Mouse (Mus musculus) T-helper 1 cell (primary cell): Measurements from ENCODE around the gene Dis3l.
"Not testable (repeated sequence)": the region's sequence is repeated elsewhere in the genome, so short reads cannot be mapped to it uniquely, and the experiment has no call there.

Experiments
- in situ Hi-C: fragments of 300-600 bp; cut with MboI, MseI; formaldehyde crosslinking; loops from one replicate; pipeline ENCODE4 v1.15.1; 2025; ENCODE audit warnings: high pct_unique_total_duplicates

Gene Dis3l

GRCm38 (mm10) chr9:64335825-64336224 is 5.3 kb downstream of the Dis3l start:
- in situ Hi-C loops: loop anchor here (25.0 kb wide), 1 partner anchor 601 kb away; no protein-coding TSS in a partner anchor

GRCm38 (mm10) chr9:64323976-64324375 is 17.1 kb downstream of the Dis3l start:
- in situ Hi-C loops: no loop called here

- in situ Hi-C loops: no loop called here
Measured at GRCm38 (mm10) chr9:64316986-64317385, 24.1 kb downstream of the Dis3l start.

GRCm38 (mm10) chr9:64314696-64315095 is 26.4 kb downstream of the Dis3l start:
- in situ Hi-C loops: no loop called here

GRCm38 (mm10) chr9:64312128-64312527 is 29.0 kb downstream of the Dis3l start:
- in situ Hi-C loops: no loop called here

DNA sequence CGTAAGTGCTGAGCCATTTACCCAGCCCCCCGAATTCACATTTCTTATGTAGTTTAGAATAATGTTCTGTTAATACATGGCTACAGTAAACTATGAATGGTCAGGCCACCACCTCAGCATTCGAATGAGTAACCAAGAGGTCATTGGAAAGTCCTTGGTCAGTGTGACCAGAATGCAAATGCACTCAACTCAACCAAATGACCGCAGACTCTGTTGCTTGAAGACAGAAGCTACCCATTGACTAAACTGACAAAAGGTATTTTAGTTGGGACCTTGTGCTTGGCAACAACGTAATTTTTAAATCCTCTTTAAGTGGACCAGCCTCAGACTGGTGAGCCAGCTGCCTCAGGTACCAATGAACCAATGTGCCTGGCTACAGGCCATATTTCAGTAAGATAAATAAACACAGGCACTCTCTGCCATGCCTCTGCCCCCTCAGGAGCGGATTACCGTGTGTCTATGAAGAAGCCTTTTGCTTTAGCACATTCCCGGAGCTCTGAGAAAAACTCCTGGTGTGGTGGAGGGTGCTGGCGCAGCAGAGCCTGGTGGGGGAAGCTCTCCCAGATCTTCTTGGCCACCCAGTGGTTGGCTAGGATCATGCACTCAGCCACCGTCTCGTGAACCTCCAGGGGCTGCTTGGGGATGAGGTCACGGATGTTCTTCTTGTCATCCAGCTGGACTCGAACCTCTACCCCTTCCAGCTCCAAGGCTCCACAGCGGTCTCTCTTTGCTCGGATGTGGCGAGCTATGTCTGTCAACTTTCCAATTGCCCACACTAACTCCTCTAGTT is 29.9 kb downstream of the Dis3l start:
- in situ Hi-C loops: no loop called here

- in situ Hi-C loops: no loop called here
Measured at GRCm38 (mm10) chr9:64306476-64307312, 34.4 kb downstream of the Dis3l start.

GRCm38 (mm10) chr9:64303086-64303485 is 38.0 kb downstream of the Dis3l start:
- in situ Hi-C loops: not testable (repeated sequence)

- in situ Hi-C loops: no loop called here
Measured at GRCm38 (mm10) chr9:64282404-64282987, 58.6 kb downstream of the Dis3l start.

GRCm38 (mm10) chr9:64281781-64282178 is 59.3 kb downstream of the Dis3l start:
- in situ Hi-C loops: no loop called here

DNA sequence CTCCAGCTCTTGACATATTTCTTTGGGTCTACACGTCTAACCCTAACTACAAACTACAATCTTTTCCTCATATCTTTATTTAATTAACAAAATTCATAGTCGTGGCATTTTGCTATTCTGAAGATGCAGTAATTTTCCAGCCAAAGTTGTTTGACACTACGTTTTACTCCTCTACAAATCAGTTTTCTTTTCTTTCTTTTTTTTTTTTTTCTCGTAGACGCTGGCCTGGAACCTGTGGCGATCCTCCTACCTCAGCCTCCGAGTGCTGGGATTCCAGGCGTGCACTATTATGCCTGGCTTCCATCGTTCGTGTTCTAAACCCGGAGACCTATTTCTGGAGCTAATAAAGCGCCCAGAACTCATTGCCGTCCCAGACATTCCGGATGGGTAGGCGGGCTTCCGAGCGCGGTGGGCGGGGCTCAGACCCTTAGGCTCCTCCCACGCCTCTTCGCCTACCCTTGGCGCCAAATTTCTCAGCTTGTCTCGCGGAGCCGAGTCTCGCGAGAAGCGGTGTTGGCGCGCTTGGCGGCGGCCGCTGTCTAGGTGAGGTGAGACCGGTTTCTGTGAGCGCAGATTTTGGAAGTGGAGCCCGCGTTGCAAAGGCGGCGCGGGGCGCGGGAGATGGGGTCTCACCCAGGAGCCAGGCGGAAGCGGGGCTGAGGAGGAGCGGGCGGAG is 59.8 kb downstream of the Dis3l start, which contains the start of gene Tipin:
Tipin (plus strand) TSS at position 477 of the 676 bp plus-strand sequence.
- in situ Hi-C loops: no loop called here

- in situ Hi-C loops: loop anchor here (10.0 kb wide), 1 partner anchor 94 kb away; no protein-coding TSS in a partner anchor
Measured at GRCm38 (mm10) chr9:64278665-64279310, 62.3 kb downstream of the Dis3l start.

GRCm38 (mm10) chr9:64277706-64278105 is 63.4 kb downstream of the Dis3l start:
- in situ Hi-C loops: loop anchor here (10.0 kb wide), 1 partner anchor 93 kb away; no protein-coding TSS in a partner anchor

DNA sequence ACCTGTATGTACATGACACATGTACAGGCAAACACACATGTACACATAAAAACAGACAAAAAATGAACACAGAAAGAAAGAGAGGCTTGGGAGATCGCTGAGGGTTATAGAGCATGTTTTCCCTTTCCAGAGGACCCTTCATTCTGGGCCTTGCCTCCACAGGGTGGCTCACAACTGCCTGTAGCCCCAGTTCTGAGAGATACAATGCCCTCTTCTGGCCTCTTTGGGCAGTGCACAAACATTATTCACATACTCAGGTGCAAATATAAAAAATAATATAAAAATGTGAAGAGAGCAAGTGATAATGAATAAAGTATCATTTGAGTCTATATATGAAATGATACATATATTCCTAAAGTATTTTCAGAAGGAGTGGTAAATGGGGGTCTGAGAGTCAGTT is 66.2 kb downstream of the Dis3l start:
- in situ Hi-C loops: loop anchor here (10.0 kb wide), 1 partner anchor 90 kb away; no protein-coding TSS in a partner anchor

- in situ Hi-C loops: loop anchor here (10.0 kb wide), 1 partner anchor 89 kb away; no protein-coding TSS in a partner anchor
Measured at GRCm38 (mm10) chr9:64274291-64274690, 66.8 kb downstream of the Dis3l start.

DNA sequence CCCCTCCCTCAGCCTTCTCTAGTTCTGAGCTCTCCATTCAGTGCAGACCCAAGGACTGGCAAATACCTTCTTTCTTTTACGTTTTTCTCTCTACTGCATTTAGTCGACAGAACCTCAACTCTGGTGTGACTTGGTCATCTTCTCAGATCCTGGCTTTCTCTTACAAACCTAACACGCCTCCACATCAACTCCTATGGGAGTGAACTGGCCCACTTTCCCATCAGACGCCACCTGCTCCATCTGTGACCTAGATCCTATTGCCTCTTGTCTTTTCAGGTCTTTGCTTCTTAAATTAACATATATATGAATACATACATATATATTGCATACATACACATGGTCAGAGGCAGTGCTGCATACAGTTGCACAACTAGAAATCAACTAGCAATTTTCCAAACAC is 67.3 kb downstream of the Dis3l start:
- in situ Hi-C loops: loop anchor here (10.0 kb wide), 1 partner anchor 89 kb away; no protein-coding TSS in a partner anchor

GRCm38 (mm10) chr9:64272611-64273010 is 68.5 kb downstream of the Dis3l start:
- in situ Hi-C loops: loop anchor here (10.0 kb wide), 1 partner anchor 88 kb away; no protein-coding TSS in a partner anchor

DNA sequence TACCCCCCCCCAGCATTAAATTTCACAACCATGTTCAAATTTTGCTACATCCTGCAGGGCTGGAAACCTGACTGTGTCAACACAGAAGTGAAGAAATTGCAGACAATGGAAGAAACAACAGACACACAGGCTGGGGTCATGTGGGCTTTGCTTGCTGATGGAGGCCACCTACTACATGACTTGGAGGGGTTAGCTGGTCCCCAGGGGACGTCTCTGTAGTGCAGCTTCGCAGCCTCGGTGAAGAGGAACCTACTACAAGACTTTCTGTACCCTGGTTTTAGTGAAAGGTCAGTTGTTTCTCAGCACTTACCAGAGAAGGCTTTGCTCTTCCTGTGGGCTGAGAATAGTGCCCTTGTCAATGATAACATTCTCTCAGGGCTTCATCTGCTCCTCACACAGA is 69.8 kb downstream of the Dis3l start:
- in situ Hi-C loops: loop anchor here (10.0 kb wide), 1 partner anchor 86 kb away; no protein-coding TSS in a partner anchor

GRCm38 (mm10) chr9:64268836-64269235 is 72.3 kb downstream of the Dis3l start:
- in situ Hi-C loops: not testable (repeated sequence)

- in situ Hi-C loops: no loop called here
Measured at GRCm38 (mm10) chr9:64268196-64268595, 72.9 kb downstream of the Dis3l start.

DNA sequence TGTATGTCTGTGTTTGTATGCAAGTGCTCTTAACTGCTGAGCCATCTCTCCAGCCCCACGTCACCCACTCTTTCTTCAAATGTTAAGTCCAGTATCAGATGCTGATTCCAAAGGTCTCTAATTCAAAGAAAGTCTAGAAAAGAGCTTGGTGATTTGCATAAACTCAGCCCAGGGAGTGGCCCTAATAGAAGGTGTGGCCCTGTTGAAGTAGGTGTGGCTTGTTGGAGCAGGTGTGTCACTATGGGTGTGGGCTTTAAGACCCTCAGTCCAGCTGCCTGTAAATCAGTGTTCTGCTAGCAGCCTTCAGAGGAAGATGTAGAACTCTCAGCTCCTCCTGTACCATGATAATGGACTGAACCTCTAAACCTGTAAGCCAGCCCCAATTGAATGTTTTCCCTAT is 73.9 kb downstream of the Dis3l start:
- in situ Hi-C loops: no loop called here
